Mouse (Mus musculus): Measurements from ENCODE around the gene Foxp1. TPM values are rescaled to one million over a fixed set of nuclear protein-coding genes. Genes with fewer than 3 reads are reported as not detected.

Gene Foxp1
- polyA plus RNA-seq, 1 experiment from 2014 or later = 89.2 TPM

DNA sequence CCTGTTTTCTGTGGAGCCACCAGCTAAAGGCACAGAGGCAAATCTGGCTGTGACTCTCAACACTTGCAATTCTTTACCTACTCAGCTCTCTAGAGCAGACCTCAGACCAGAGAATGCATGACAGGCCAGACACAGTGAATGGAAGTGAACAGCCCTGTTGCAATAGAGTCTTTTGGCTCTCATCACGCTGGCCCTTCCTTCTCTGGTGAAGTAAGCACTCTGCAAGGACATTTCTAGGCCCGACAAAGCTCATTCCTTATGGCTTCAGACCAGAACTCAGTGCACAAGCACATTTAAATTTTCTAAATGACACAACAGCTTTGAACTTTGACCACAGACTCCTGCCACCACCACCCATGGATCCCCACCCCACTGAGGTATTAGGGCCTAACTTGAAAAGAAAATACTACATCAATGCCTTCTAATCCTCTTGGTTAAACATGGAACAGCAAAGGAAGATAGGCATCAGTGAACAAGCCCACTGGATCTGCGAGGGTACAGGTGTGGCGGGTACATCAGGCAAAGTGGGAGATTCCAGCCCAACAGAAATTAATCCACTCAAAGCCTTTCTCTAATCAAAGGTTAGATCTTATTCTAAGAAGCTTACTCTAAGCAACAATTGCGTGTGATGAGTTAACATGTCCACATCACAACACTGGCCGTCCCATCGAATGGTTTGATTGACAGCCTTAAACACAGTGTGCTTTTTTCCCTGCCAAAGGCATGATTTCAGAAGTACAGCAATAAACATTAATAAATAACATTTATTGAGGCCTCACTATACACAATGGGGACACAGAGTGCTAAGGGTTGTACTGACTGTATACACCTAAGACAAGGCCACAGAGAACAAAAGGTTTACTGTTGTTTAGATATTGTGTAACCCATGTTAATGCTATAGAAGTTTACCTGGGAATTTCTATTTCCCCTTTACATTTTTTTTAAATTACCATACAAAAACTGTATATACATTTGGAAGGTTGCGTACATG is 401.4 kb downstream of the Foxp1 start:
- H3K9ac ChIP-seq (replicated peaks; ENCODE audit: low read length) = no peak overlapping the region
- no peaks in the 10 kb centered on the region for H3K9me3 ChIP-seq (ENCODE audit: control insufficient read depth, low read length)
- no peaks in the 10 kb centered on the region for H3K27me3 ChIP-seq (ENCODE audit: control insufficient read depth, insufficient read depth, low read length)
- H3K4me1 ChIP-seq (ENCODE audit: control insufficient read depth, insufficient read depth, low read length) = no peaks in the 10 kb centered on the region
- no peak overlapping the region for H3K27ac ChIP-seq (replicated peaks; ENCODE audit: low read depth, low read length)
- no peak overlapping the region for H3K4me2 ChIP-seq (ENCODE audit: low read length)
- no peak overlapping the region for H3K4me3 ChIP-seq (replicated peaks; ENCODE audit: low read depth, low read length)
- DNase-seq (no peak), ATAC-seq (ENCODE audit: low FRiP score, low TSS enrichment) (no peak)
- 54% methylated on average over 8 of the region's 8 CpGs for WGBS
- no peaks in the 10 kb centered on the region for H3K36me3 ChIP-seq (ENCODE audit: control insufficient read depth, insufficient read depth, low read length)

DNA sequence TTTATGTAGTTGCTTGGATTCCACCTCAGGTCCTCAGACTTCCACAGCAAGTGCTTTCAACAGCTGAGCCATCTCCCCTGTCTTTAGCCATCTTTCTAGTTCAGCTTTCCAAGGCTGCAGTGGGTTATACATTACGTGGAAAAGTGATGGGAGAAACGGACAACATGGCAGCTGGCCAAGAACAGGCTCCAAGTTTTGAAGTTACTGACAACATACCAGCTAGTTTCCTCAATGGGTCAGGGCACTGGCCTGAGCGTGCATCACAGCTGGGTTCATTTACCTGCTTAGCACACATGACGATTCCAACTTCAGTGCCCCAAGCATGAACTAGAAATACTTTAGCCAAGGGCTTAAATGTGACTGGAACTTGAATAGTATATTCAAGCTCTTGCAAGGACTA is 404.0 kb downstream of the Foxp1 start:
- no peak overlapping the region for H3K4me3 ChIP-seq (replicated peaks; ENCODE audit: low read depth, low read length)
- H3K27ac ChIP-seq (replicated peaks; ENCODE audit: low read depth, low read length) = no peak overlapping the region
- no peaks in the 10 kb centered on the region for H3K27me3 ChIP-seq (ENCODE audit: control insufficient read depth, insufficient read depth, low read length)
- no peak overlapping the region for H3K4me2 ChIP-seq (ENCODE audit: low read length)
- DNase-seq (no peak), ATAC-seq (ENCODE audit: low FRiP score, low TSS enrichment) (no peak)
- 80% methylated on average over 4 of the region's 4 CpGs for WGBS
- no peaks in the 10 kb centered on the region for H3K9me3 ChIP-seq (ENCODE audit: control insufficient read depth, low read length)
- H3K36me3 ChIP-seq (ENCODE audit: control insufficient read depth, insufficient read depth, low read length) = no peaks in the 10 kb centered on the region
- no peak overlapping the region for H3K9ac ChIP-seq (replicated peaks; ENCODE audit: low read length)
- H3K4me1 ChIP-seq (ENCODE audit: control insufficient read depth, insufficient read depth, low read length) = no peaks in the 10 kb centered on the region

DNA sequence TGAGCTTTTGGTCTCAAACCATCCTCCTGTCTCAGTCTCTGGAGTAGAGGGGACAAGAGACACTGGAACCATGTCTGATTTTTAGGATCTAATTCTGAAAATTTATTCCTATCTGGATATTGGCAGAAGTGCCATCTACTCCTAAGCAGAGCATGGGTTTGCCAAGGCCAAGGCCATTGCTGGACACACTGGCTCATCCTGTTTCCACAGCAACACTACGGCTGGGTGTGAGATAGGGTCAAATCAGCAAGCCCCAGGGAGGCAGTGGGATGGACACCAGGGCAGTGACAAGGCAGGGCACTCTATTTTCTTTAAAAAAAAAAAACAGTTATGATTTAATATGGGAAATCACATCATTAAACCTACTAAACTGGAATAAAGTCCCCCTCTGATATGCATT is 405.1 kb downstream of the Foxp1 start:
- ATAC-seq (ENCODE audit: low FRiP score, low TSS enrichment) (no peak), DNase-seq (no peak)
- WGBS = 91% methylated on average over 1 of the region's 1 CpGs
- H3K9ac ChIP-seq (replicated peaks; ENCODE audit: low read length) = no peak overlapping the region
- no peaks in the 10 kb centered on the region for H3K27me3 ChIP-seq (ENCODE audit: control insufficient read depth, insufficient read depth, low read length)
- H3K27ac ChIP-seq (replicated peaks; ENCODE audit: low read depth, low read length) = no peak overlapping the region
- no peak overlapping the region for H3K4me3 ChIP-seq (replicated peaks; ENCODE audit: low read depth, low read length)
- no peaks in the 10 kb centered on the region for H3K36me3 ChIP-seq (ENCODE audit: control insufficient read depth, insufficient read depth, low read length)
- H3K9me3 ChIP-seq (ENCODE audit: control insufficient read depth, low read length) = no peaks in the 10 kb centered on the region
- H3K4me2 ChIP-seq (ENCODE audit: low read length) = no peak overlapping the region
- no peaks in the 10 kb centered on the region for H3K4me1 ChIP-seq (ENCODE audit: control insufficient read depth, insufficient read depth, low read length)

DNA sequence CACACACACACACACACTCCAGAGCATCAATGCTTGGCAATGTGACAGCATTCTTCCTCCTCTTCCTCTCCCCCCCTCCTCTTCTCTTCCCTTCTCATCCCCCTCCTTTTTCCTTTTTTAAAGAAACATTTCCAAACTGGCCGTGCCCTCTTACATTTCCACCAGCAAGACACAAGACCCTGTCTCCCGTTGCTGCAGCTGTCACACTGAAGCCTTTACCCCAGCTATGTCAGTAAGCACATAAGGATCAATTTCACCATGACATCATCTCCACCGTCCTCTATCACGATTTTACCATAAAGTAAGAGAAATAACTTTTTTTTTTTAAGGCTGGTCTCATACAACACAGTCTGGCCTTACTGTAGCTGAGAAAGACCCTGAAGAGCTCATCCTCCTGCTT is 410.7 kb downstream of the Foxp1 start:
- Histone ChIP-seq H3K9me3 (ENCODE audit: control insufficient read depth, low read length) (no peaks in the 10 kb centered on the region), H3K9ac (replicated peaks; ENCODE audit: low read length) (no peak overlapping the region), H3K4me2 (ENCODE audit: low read length) (no peak overlapping the region), H3K4me1 (ENCODE audit: control insufficient read depth, insufficient read depth, low read length) (no peaks in the 10 kb centered on the region), H3K27ac (replicated peaks; ENCODE audit: low read depth, low read length) (no peak overlapping the region), H3K4me3 (replicated peaks; ENCODE audit: low read depth, low read length) (no peak overlapping the region), H3K36me3 (ENCODE audit: control insufficient read depth, insufficient read depth, low read length) (no peaks in the 10 kb centered on the region), H3K27me3 (ENCODE audit: control insufficient read depth, insufficient read depth, low read length) (no peaks in the 10 kb centered on the region)
- WGBS = 78% methylated on average over 4 of the region's 4 CpGs
- ATAC-seq (ENCODE audit: low FRiP score, low TSS enrichment) (no peak), DNase-seq (no peak)

DNA sequence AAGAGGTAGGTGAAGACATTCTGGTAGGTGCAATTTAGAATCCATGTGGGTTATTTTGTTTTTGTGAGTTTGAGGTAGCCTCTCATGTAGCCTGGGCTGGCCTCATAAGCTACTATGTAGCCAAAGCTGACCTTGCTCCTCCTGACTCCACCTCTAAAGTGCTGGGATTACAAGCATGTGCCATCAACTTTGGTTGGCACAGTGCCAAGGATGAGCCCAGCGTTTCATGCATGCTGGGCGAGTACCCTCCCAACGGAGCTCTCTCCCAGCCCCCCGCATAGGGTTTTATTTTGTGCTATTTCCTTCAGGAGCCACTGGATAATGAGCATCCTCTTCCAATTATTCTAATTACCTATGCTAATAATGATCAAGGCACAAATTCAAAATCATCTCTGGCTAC is 414.1 kb downstream of the Foxp1 start:
- 73% methylated on average over 4 of the region's 4 CpGs for WGBS
- Histone ChIP-seq H3K9ac (replicated peaks; ENCODE audit: low read length) (no peak overlapping the region), H3K27ac (replicated peaks; ENCODE audit: low read depth, low read length) (no peak overlapping the region), H3K27me3 (ENCODE audit: control insufficient read depth, insufficient read depth, low read length) (no peaks in the 10 kb centered on the region; the same call in 1 of the 2 replicates), H3K4me2 (ENCODE audit: low read length) (no peak overlapping the region), H3K4me3 (replicated peaks; ENCODE audit: low read depth, low read length) (no peak overlapping the region), H3K9me3 (ENCODE audit: control insufficient read depth, low read length) (no peaks in the 10 kb centered on the region), H3K4me1 (ENCODE audit: control insufficient read depth, insufficient read depth, low read length) (peaks cover 5% of the 10 kb centered on the region; the same call in 1 of the 2 replicates), H3K36me3 (ENCODE audit: control insufficient read depth, insufficient read depth, low read length) (no peaks in the 10 kb centered on the region)
- no peak for ATAC-seq (ENCODE audit: low FRiP score, low TSS enrichment)
- DNase-seq = no peak

DNA sequence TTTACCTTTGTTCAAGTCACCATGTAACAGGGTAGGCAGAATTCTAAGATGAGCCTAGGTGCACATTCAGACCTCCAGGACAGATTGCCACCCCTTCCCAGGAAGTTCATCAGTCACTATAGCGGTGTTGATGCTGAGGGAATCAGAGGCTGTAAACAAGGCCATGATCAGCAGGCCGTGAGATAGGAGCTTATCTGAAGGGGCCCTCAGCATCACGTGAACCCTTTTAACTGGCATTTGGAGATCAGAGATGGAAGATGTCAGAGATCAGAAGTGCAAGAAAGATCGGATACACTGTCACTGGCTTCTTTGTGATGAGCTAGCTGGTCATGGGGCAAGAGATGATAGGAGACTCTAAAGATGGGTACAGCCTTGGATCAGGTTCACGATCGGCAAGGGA is 414.8 kb downstream of the Foxp1 start:
- DNase-seq (no peak), ATAC-seq (ENCODE audit: low FRiP score, low TSS enrichment) (no peak)
- H3K27ac ChIP-seq (replicated peaks; ENCODE audit: low read depth, low read length) = no peak overlapping the region
- H3K4me2 ChIP-seq (ENCODE audit: low read length) = no peak overlapping the region
- H3K9ac ChIP-seq (replicated peaks; ENCODE audit: low read length) = no peak overlapping the region
- H3K36me3 ChIP-seq (ENCODE audit: control insufficient read depth, insufficient read depth, low read length) = no peaks in the 10 kb centered on the region
- H3K27me3 ChIP-seq (ENCODE audit: control insufficient read depth, insufficient read depth, low read length) = no peaks in the 10 kb centered on the region; the same call in 1 of the 2 replicates
- H3K4me1 ChIP-seq (ENCODE audit: control insufficient read depth, insufficient read depth, low read length) = peaks cover 5% of the 10 kb centered on the region; the same call in 1 of the 2 replicates
- no peak overlapping the region for H3K4me3 ChIP-seq (replicated peaks; ENCODE audit: low read depth, low read length)
- H3K9me3 ChIP-seq (ENCODE audit: control insufficient read depth, low read length) = no peaks in the 10 kb centered on the region
- 93% methylated on average over 6 of the region's 6 CpGs for WGBS

DNA sequence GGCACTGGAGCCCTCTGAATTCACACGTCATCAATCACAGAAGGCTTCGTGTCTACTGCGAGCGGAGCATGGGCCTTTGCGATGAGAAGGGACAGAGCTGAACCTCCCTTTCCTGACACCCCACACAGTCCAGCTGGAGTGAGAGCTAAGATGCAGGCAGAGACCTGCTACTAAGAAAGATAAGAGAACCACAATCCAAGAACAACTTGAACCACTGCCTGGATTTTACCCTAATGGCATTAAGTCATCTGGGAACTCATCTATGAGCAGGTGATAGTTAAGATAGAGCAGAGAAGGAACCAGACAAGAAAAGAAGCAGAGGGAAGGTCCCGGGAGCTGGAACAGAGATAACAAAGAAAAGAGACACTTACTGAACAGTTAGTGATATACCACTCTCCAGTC is 415.4 kb downstream of the Foxp1 start:
- no peak overlapping the region for H3K4me3 ChIP-seq (replicated peaks; ENCODE audit: low read depth, low read length)
- H3K27ac ChIP-seq (replicated peaks; ENCODE audit: low read depth, low read length) = no peak overlapping the region
- no peaks in the 10 kb centered on the region; the same call in 1 of the 2 replicates for H3K27me3 ChIP-seq (ENCODE audit: control insufficient read depth, insufficient read depth, low read length)
- no peaks in the 10 kb centered on the region for H3K9me3 ChIP-seq (ENCODE audit: control insufficient read depth, low read length)
- no peak for ATAC-seq (ENCODE audit: low FRiP score, low TSS enrichment)
- peaks cover 5% of the 10 kb centered on the region; the same call in 1 of the 2 replicates for H3K4me1 ChIP-seq (ENCODE audit: control insufficient read depth, insufficient read depth, low read length)
- H3K4me2 ChIP-seq (ENCODE audit: low read length) = no peak overlapping the region
- DNase-seq = no peak
- 97% methylated on average over 6 of the region's 6 CpGs for WGBS
- no peak overlapping the region for H3K9ac ChIP-seq (replicated peaks; ENCODE audit: low read length)
- no peaks in the 10 kb centered on the region for H3K36me3 ChIP-seq (ENCODE audit: control insufficient read depth, insufficient read depth, low read length)

DNA sequence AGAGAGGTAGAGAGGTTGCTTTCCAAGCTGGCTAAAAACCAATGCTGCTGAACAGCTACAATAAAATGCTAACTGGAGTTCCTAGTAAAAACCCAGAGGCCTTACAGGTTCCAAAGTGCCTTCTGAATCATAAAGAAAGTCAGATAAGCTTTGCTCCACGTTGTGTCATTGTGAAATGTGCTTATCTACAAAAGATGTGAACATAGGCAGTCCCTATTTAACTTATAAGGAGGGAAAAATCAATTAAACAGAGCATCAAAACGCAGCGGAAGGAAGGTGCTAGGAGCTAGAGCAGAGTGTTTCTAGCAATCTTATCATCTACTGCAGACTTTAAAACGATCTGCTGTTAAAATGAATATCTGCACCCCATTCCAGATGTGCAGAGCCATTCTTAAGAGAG is 416.5 kb downstream of the Foxp1 start:
- Histone ChIP-seq H3K4me3 (replicated peaks; ENCODE audit: low read depth, low read length) (no peak overlapping the region), H3K4me1 (ENCODE audit: control insufficient read depth, insufficient read depth, low read length) (peaks cover 5% of the 10 kb centered on the region; the same call in 1 of the 2 replicates), H3K9ac (replicated peaks; ENCODE audit: low read length) (no peak overlapping the region), H3K9me3 (ENCODE audit: control insufficient read depth, low read length) (no peaks in the 10 kb centered on the region), H3K27me3 (ENCODE audit: control insufficient read depth, insufficient read depth, low read length) (no peaks in the 10 kb centered on the region; the same call in 1 of the 2 replicates), H3K4me2 (ENCODE audit: low read length) (no peak overlapping the region), H3K27ac (replicated peaks; ENCODE audit: low read depth, low read length) (no peak overlapping the region), H3K36me3 (ENCODE audit: control insufficient read depth, insufficient read depth, low read length) (no peaks in the 10 kb centered on the region)
- no peak for ATAC-seq (ENCODE audit: low FRiP score, low TSS enrichment)
- no peak for DNase-seq
- WGBS = 85% methylated on average over 4 of the region's 4 CpGs

DNA sequence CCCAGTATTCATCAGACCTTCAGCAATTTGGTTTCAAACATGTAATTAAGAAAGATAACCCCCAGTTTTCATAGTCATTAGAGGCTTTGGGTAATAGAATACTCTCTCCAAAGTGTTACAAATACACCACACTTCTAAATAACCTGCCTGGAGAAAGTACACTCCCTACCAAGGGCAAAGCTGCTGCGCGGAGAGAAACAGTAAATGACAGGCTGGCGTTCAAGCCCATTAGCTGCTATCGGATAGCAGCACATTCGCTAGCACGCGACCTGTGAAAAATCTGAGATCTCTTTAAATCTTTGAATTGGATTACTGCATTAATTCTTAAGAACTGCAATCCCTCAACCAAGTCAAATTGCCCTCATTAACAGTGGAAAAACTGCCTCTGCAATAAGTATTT is 418.1 kb downstream of the Foxp1 start:
- H3K4me2 ChIP-seq (ENCODE audit: low read length) = no peak overlapping the region
- no peaks in the 10 kb centered on the region for H3K9me3 ChIP-seq (ENCODE audit: control insufficient read depth, low read length)
- no peaks in the 10 kb centered on the region; the same call in 1 of the 2 replicates for H3K27me3 ChIP-seq (ENCODE audit: control insufficient read depth, insufficient read depth, low read length)
- peaks cover 5% of the 10 kb centered on the region; the same call in 1 of the 2 replicates for H3K4me1 ChIP-seq (ENCODE audit: control insufficient read depth, insufficient read depth, low read length)
- H3K9ac ChIP-seq (replicated peaks; ENCODE audit: low read length) = no peak overlapping the region
- H3K27ac ChIP-seq (replicated peaks; ENCODE audit: low read depth, low read length) = no peak overlapping the region
- WGBS = 45% methylated on average over 7 of the region's 7 CpGs
- no peak for ATAC-seq (ENCODE audit: low FRiP score, low TSS enrichment)
- H3K4me3 ChIP-seq (replicated peaks; ENCODE audit: low read depth, low read length) = no peak overlapping the region
- peak; percentile 51 for DNase-seq
- H3K36me3 ChIP-seq (ENCODE audit: control insufficient read depth, insufficient read depth, low read length) = no peaks in the 10 kb centered on the region
